Mouse (Mus musculus) liver, embryonic 12.5 days (tissue): Measurements from ENCODE around the gene 1700028P14Rik. TPM values are rescaled to one million over a fixed set of nuclear protein-coding genes. Genes with fewer than 3 reads are reported as not detected.
A peak's percentile ranks its signal among the peaks of the same experiment; 100 is the strongest.
"Not testable (repeated sequence)": the region's sequence is repeated elsewhere in the genome, so short reads cannot be mapped to it uniquely, and the experiment has no call there.

Source experiments
- ATAC-seq: fragments of 200-750 bp; cut with Nextera tagmentation; 2 replicates; pipeline ENCODE4 v1.8.0; 2017; ENCODE audit warnings: moderate number of reproducible peaks, mild to moderate bottlenecking, moderate library complexity
- H3K27ac ChIP-seq: fragments of 300-500 bp; sonication (generic); 2 replicates; pipeline ENCODE4 v1.5.1; 2016; ENCODE audit warnings: mild to moderate bottlenecking
- H3K27me3 ChIP-seq: fragments of 300-500 bp; sonication (generic); replicated peaks from 2 replicates; pipeline ENCODE4 v1.6.1; 2016; ENCODE audit warnings: mild to moderate bottlenecking, moderate library complexity
- H3K36me3 ChIP-seq: fragments of 300-500 bp; sonication (generic); 2 replicates; pipeline ENCODE4 v1.6.1; 2016; ENCODE audit warnings: mild to moderate bottlenecking, moderate library complexity
- H3K4me1 ChIP-seq: fragments of 300-500 bp; sonication (generic); 2 replicates; pipeline ENCODE4 v1.6.1; 2016
- H3K4me2 ChIP-seq: fragments of 300-500 bp; sonication (generic); 2 replicates; pipeline ENCODE4 v1.6.1; 2016; ENCODE audit warnings: mild to moderate bottlenecking, moderate library complexity
- H3K4me3 ChIP-seq: fragments of 300-500 bp; sonication (generic); 2 replicates; pipeline ENCODE4 v1.5.1; 2016; ENCODE audit warnings: mild to moderate bottlenecking, moderate library complexity
- H3K9ac ChIP-seq: fragments of 300-500 bp; sonication (generic); 2 replicates; pipeline ENCODE4 v1.6.1; 2016; ENCODE audit warnings: mild to moderate bottlenecking, moderate library complexity
- H3K9me3 ChIP-seq: fragments of 300-500 bp; sonication (generic); replicated peaks from 2 replicates; pipeline ENCODE4 v1.6.1; 2016; ENCODE audit warnings: mild to moderate bottlenecking, moderate library complexity
- WGBS: fragments of 180-500 bp; shearing (Covaris S2); methylation state at CpG from one replicate; pipeline ENCODE4 v1.1.7; 2016; ENCODE audit not compliant: insufficient replicate concordance; 5-methylcytosine and 5-hydroxymethylcytosine counted together
- polyA plus RNA-seq: library from polyadenylated mRNA; unstranded; fragments of >200 nt; fragmentation: Nextera tagmentation; extraction: Ambion mirVana; gene quantifications from 2 replicates; pipeline ENCODE4 v1.2.1, GENCODE M21; 2016

The 1700028P14Rik gene
- polyA plus RNA-seq: not detected in 2 replicates

DNA sequence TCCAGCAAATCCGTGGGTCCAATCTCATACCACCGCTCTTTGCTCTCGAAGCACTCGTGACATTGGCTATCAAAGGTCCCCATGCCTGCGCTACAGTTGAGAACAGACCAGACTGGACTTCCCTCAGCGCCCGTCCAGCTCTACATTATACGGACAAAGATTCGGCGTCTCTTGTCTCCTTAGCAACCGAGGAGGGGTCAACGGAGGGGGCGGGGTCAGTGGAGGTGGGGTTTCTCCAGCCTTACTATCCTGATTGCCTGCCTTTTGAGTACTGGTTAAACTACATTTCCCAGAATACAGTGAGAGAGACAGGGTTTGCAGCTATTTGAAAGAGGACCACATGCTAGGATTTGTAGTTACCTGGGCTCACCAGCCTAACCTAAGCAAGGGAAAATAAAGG lies at the start of gene 1700028P14Rik:
1700028P14Rik (minus strand) TSS at position 169 of the 400 bp plus-strand sequence.
- peak; percentile 65 for ATAC-seq
- H3K27ac ChIP-seq: no peak within 1 kb of the TSS
- H3K4me1 ChIP-seq: no peaks in the 10 kb centered on the region
- H3K4me2 ChIP-seq: no peak within 1 kb of the TSS
- 8% methylated on average over 13 of the region's 13 CpGs for WGBS
- no peak within 1 kb of the TSS for H3K4me3 ChIP-seq
- no peaks in the 10 kb centered on the region for H3K36me3 ChIP-seq
- H3K9me3 ChIP-seq: no peaks in the 10 kb centered on the region
- H3K9ac ChIP-seq: no peak within 1 kb of the TSS
- H3K27me3 ChIP-seq: no peaks in the 10 kb centered on the region

DNA sequence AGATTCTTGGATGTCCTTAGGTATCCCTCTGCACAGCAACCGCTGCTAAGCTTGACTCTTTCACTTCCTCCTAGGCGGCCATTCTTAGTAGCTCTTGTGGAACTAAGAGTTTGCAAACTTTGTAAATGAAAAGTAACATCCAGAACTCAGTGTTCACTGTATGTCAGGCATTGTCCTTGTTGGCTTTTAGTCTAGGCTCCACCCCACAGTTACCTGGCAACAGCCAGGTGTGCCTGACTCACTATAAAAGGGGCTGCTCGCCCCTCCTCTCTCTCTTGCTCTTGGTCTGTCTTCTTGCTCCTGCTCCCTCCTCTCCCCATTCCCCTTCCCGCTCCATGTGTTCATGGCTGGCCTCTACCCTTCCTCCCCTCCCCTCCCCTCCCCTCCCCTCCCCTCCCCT lies 46.5 kb upstream of the 1700028P14Rik start:
- ATAC-seq: no peak
- H3K9ac ChIP-seq: no peak overlapping the region
- no peaks in the 10 kb centered on the region for H3K9me3 ChIP-seq
- H3K4me3 ChIP-seq: no peak overlapping the region
- no peaks in the 10 kb centered on the region for H3K4me1 ChIP-seq
- H3K27ac ChIP-seq: no peak overlapping the region
- 86% methylated on average over 4 of the region's 4 CpGs for WGBS
- H3K4me2 ChIP-seq: no peak overlapping the region
- no peaks in the 10 kb centered on the region for H3K27me3 ChIP-seq
- peaks cover 76% of the 10 kb centered on the region for H3K36me3 ChIP-seq

DNA sequence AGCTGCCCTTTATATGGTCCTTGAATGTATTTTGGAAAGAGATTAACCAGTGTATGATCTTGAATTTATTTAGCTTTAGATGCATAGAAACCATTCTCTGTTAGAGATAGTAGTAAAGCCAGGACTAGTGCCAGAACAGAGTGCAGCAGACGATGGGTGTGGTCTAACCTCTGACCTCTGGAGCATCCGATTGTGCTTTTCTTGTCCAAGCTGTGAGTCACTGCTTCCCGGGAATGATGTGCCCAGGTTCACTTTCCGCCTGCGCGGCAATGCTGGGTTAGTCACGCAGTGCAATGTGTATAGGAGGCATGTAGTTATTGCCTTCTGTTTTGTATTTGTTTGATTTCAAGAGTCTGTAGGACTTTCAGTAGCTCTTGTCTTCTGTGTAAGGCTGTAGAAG lies 45.8 kb upstream of the 1700028P14Rik start:
- H3K36me3 ChIP-seq: peaks cover 74% of the 10 kb centered on the region
- H3K27me3 ChIP-seq: no peaks in the 10 kb centered on the region
- 81% methylated on average over 7 of the region's 7 CpGs for WGBS
- H3K4me1 ChIP-seq: no peaks in the 10 kb centered on the region
- no peak overlapping the region for H3K4me2 ChIP-seq
- no peak overlapping the region for H3K9ac ChIP-seq
- no peak overlapping the region for H3K27ac ChIP-seq
- no peak for ATAC-seq
- no peak overlapping the region for H3K4me3 ChIP-seq
- H3K9me3 ChIP-seq: no peaks in the 10 kb centered on the region

DNA sequence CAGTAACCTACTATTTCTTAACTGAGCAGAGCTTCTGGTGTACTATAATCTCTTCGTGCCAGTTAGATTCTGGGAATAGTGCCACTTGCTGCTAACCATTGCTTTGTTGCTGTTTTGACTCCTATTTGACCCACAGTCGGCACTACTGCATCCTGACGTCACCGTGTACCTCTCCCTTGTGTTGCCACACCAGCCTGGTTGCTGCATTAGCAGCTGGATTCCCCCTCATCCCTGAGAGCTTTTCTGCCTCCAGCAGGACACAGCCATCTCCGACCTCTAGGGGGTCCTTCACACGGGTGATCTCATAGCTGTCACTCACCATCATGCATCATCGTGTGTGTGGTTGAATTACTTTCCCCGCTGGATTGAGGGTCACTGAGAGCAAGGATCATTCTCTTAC lies 45.2 kb upstream of the 1700028P14Rik start:
- H3K4me1 ChIP-seq: no peaks in the 10 kb centered on the region
- no peaks in the 10 kb centered on the region for H3K27me3 ChIP-seq
- H3K27ac ChIP-seq: no peak overlapping the region
- no peaks in the 10 kb centered on the region for H3K9me3 ChIP-seq
- no peak overlapping the region for H3K4me2 ChIP-seq
- peaks cover 68% of the 10 kb centered on the region for H3K36me3 ChIP-seq
- H3K4me3 ChIP-seq: no peak overlapping the region
- no peak overlapping the region for H3K9ac ChIP-seq
- no peak for ATAC-seq
- 76% methylated on average over 8 of the region's 8 CpGs for WGBS

DNA sequence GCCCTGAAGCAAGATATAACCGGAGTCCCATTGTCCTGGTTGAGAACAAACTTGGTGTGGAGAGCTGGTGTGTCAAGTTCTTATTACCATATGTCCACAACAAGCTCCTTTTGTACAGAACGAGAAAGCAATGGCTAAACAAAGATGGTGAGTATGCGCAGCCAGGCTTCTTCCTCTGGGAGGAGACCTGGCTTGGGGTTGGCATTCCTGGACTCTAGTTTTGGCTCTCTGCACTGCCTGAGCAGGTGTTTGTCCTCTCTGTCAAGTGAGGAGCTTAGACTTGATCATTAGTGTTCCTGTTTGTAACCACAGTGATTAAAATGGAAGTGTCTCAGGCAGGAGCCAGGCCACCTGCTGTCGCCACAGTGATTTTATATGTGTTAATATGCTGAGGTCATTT lies 41.7 kb upstream of the 1700028P14Rik start:
- Histone ChIP-seq H3K4me2 (no peak overlapping the region), H3K9me3 (no peaks in the 10 kb centered on the region), H3K4me3 (no peak overlapping the region), H3K27ac (no peak overlapping the region), H3K9ac (no peak overlapping the region), H3K4me1 (peaks cover 13% of the 10 kb centered on the region), H3K27me3 (no peaks in the 10 kb centered on the region), H3K36me3 (peaks cover 50% of the 10 kb centered on the region)
- no peak for ATAC-seq
- WGBS: 90% methylated on average over 4 of the region's 4 CpGs

DNA sequence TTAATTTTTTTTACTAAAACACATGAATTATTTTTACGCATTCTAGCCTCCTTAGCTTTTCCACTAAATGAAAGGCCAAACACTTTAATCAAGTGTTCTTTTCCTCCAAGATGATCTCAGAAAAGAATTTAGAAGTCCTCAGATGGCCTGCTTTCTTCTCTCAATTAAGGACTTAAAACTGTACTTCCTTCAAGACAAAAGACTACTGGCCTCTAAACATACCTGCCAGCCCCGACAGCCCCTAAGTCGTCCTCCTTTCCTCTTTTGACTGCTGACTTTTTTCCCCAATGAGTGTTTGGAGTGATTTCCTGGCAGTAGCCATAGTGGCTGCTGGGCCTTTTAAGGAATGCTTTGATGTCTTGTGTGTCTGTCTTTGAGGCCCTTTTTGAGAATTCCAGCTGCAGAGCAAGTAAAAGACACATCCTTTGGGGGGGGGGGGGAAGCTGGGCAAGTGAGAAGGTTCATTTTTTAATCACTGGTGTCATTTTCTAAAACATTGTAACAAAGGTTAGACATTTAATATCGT lies 35.9 kb upstream of the 1700028P14Rik start:
- H3K36me3 ChIP-seq: no peaks in the 10 kb centered on the region; the same call in 1 of the 2 replicates
- no peak overlapping the region for H3K27ac ChIP-seq
- H3K4me1 ChIP-seq: peaks cover 29% of the 10 kb centered on the region
- H3K27me3 ChIP-seq: no peaks in the 10 kb centered on the region
- 35% methylated on average over 4 of the region's 4 CpGs for WGBS
- no peaks in the 10 kb centered on the region for H3K9me3 ChIP-seq
- no peak for ATAC-seq
- H3K4me2 ChIP-seq: peak overlapping the region; percentile 80
- H3K4me3 ChIP-seq: peak overlapping the region; percentile 92
- peak overlapping the region; percentile 95 for H3K9ac ChIP-seq

DNA sequence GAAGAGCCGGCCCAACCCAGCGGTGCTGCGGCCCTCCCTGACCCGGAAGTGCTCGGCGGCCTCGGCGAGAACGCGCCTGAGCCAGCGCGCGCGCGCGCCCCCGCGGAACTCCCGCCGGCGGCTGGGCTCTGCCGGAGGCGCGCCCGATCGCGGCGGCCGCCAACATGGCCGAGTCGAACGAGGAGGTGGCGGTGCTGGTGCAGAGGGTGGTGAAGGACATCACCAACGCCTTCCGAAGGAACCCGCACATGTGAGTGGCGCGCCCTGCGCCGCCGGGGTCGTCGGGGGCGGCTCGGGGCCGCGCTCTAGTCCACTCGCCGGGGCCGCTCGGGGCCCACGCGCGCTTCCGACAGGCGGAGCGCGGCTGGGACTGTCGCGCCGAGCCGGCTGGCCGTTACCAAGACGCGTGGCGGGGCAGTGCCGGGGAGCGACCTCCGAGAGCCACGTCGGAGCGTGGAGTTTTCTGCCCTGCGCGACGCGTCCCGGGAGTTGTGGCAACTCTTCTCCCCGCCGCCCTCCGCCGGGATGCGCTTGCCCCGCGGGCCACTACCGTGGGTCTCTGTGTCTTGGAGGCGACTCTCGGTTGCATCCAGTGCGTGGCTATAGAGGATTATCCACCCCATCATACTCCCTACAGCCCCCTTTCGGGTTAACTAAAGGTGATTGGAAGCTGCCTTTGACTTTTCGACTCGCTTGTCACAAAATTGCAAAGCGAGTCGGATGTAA lies 34.8 kb upstream of the 1700028P14Rik start, which contains the start of gene Ptar1:
Ptar1 (plus strand) TSS at position 134 of the 726 bp plus-strand sequence.
- H3K4me3 ChIP-seq: peak within 1 kb of the TSS; percentile 92
- peak within 1 kb of the TSS; percentile 90 for H3K27ac ChIP-seq
- H3K9me3 ChIP-seq: no peaks in the 10 kb centered on the region
- peak within 1 kb of the TSS; percentile 80 for H3K4me2 ChIP-seq
- no peaks in the 10 kb centered on the region for H3K27me3 ChIP-seq
- H3K9ac ChIP-seq: peak within 1 kb of the TSS; percentile 95
- under 1% methylated on average over 90 of the region's 93 CpGs for WGBS
- H3K4me1 ChIP-seq: peaks cover 29% of the 10 kb centered on the region
- ATAC-seq: peak; percentile 91
- no peaks in the 10 kb centered on the region; the same call in 1 of the 2 replicates for H3K36me3 ChIP-seq

DNA sequence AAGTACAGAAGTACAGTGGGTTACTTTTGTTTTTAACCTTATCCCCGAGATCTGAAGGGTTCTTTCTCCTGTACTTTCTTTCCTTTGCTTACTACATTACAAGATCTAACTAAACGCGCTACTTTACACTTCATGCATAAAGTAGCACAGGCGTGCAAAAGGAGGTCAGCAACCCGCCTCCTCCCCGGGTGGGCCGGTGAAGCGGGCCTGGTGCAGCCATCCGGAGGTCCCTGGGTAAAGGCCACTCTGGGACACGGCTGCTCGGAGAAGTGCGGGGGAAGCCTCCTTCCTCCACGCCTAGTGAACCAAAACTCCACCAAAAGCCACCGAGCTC lies 34.3 kb upstream of the 1700028P14Rik start:
- peaks cover 29% of the 10 kb centered on the region for H3K4me1 ChIP-seq
- H3K4me2 ChIP-seq: peak overlapping the region; percentile 80
- no peaks in the 10 kb centered on the region; the same call in 1 of the 2 replicates for H3K36me3 ChIP-seq
- H3K27me3 ChIP-seq: no peaks in the 10 kb centered on the region
- ATAC-seq: no peak; the same call in 1 of the 2 replicates
- peak overlapping the region; percentile 95 for H3K9ac ChIP-seq
- under 1% methylated on average over 14 of the region's 14 CpGs for WGBS
- peak overlapping the region; percentile 90 for H3K27ac ChIP-seq
- H3K9me3 ChIP-seq: no peaks in the 10 kb centered on the region
- peak overlapping the region; percentile 92 for H3K4me3 ChIP-seq

DNA sequence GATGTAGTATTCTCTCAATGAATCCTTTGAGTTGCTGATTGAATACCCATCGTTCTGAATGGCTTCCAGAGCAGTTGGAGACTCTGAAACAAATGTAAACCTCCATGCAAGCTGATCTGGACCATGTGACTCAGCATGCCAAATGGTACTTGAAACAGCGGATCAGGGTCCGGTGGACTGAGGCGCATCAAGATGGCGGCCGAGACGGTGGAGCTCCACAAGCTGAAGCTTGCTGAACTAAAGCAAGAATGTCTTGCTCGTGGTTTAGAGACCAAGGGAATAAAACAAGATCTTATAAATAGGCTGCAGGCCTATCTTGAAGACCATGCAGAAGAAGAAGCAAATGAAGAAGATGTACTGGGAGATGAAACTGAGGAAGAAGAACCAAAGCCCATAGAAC lies 23.0 kb upstream of the 1700028P14Rik start:
- H3K4me1 ChIP-seq, H3K36me3 ChIP-seq, H3K27me3 ChIP-seq, H3K9ac ChIP-seq, H3K27ac ChIP-seq, H3K4me3 ChIP-seq, H3K9me3 ChIP-seq, ATAC-seq, H3K4me2 ChIP-seq: not testable (repeated sequence)
- 80% methylated on average over 8 of the region's 8 CpGs for WGBS

DNA sequence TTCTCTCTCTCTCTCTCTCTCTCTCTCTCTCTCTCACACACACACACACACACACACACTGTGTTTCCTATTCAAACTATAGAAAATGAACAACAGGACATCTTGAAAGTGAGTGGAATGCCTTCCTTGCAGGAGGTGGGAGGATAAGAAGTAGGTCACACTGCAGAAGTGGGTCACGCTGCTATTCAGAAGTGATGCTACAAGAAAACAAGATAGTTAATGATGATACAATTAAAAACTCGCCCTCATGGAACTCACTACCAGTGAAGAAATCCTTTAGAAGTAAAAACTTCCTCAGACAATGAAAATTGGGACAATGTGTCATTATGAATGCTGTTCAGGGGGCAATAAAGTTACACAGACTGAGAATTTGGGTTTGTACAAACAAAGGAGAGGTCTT lies 20.4 kb upstream of the 1700028P14Rik start:
- no peak overlapping the region for H3K9ac ChIP-seq
- no peaks in the 10 kb centered on the region for H3K4me1 ChIP-seq
- WGBS: 53% methylated on average over 2 of the region's 2 CpGs
- no peak overlapping the region for H3K27ac ChIP-seq
- no peak for ATAC-seq
- H3K9me3 ChIP-seq: no peaks in the 10 kb centered on the region
- no peak overlapping the region for H3K4me3 ChIP-seq
- H3K27me3 ChIP-seq: no peaks in the 10 kb centered on the region
- H3K4me2 ChIP-seq: no peak overlapping the region
- H3K36me3 ChIP-seq: no peaks in the 10 kb centered on the region

DNA sequence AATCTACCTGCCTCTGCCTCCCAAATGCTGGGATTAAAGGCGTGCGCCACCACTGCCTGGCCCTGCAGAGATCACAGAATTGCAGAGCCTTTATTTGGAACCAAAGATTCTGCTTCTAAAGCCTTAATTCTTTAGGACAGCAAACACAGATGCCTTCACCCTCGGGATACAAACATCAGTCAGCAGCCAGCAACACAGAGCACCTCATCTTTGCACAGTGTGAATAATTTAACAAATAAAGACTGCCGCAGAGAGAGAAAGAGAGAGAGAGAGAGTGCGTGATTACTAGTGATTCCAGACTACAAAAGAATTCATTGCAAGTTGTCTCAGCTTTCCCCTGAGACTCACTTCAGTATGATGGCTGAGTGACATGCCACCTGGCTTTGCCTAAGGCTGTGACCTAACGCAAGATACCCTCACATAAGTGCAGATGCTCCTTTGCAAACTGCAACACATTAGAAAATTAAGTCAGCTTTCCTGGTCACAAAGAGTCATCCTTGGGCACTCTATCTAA lies 15.6 kb upstream of the 1700028P14Rik start:
- ATAC-seq: no peak
- WGBS: 63% methylated on average over 6 of the region's 6 CpGs

DNA sequence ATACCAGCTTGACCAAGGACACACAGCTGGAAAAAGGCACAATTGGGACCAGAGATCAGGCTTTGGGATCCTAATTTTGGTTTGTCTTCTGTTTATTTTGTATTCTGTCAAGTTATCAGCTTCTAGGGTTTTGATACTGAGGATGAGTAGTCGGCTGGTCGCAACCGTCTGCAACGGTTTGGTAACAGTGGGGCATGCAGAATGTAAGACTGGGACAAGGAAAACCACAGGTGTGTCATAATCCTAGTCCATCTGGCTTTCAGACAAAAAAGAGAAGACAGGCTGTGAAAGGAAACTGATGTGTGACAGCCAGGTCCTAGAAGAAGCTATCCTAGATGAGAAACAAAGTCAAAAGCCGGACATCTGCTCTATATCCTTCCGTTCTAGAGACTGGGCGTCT lies 11.5 kb upstream of the 1700028P14Rik start:
- Histone ChIP-seq H3K4me1 (no peaks in the 10 kb centered on the region), H3K27me3 (no peaks in the 10 kb centered on the region), H3K9me3 (no peaks in the 10 kb centered on the region), H3K4me2 (no peak overlapping the region), H3K9ac (no peak overlapping the region), H3K4me3 (no peak overlapping the region), H3K27ac (no peak overlapping the region), H3K36me3 (no peaks in the 10 kb centered on the region)
- ATAC-seq: no peak
- WGBS: 68% methylated on average over 7 of the region's 7 CpGs

More for the DNA sequence above, 15.6 kb upstream of the 1700028P14Rik start:
- Histone ChIP-seq H3K27me3 (no peaks in the 10 kb centered on the region), H3K9me3 (no peaks in the 10 kb centered on the region), H3K27ac (no peak overlapping the region), H3K36me3 (no peaks in the 10 kb centered on the region), H3K4me3 (no peak overlapping the region), H3K4me2 (no peak overlapping the region), H3K9ac (no peak overlapping the region), H3K4me1 (no peaks in the 10 kb centered on the region)
